25 mouse cellular contexts compared by ENCODE assay signal in the genomic region with DNA sequence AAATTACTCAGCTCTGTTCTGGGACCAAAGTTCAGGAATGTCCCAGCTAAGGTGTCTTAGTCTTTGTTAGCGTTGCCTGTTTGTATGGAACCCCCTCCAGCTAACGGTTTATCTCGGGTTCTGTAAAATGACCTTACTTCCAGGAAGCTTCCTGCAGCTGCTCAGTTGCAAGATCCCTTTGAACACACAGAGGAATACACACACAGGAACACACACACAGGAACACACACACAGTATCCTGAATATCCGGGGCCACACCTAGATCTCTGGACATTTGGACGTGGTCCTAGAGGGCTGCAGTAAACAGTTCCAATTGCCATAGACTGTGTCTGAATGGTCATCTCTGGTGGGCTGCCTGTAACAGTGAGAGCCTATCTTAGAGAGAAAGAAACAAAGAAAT. TPM values are rescaled to one million over a fixed set of nuclear protein-coding genes. Genes with fewer than 3 reads are reported as not detected.
DNase-seq lines count a peak whose midpoint lies in the region; ATAC-seq lines count a peak whose summit lies in the region.
"Had no signal": no experiment of that assay in that cellular context is flagged by ENCODE, and none has a peak within 500 bp of the region (broad histone marks: within the 10 kb centered on the region; RNA-seq: fewer than 3 reads in every experiment).

No protein-coding gene starts in this region.

- ATAC-seq in heart, embryonic 12.5 days (ENCODE audit: insufficient number of reproducible peaks, low FRiP score): no peak
- no peak for ATAC-seq in liver, embryonic 11.5 days (replicated peaks; ENCODE audit: low FRiP score)
- ATAC-seq: forebrain, embryonic 15.5 days; hindbrain, postnatal 0 days; intestine, postnatal 0 days; liver, embryonic 12.5 days had no signal

- 0 out of 2 replicates have a peak, but pooled peaks cover 6% of the 10 kb centered on the region for H3K4me1 ChIP-seq in heart, embryonic 12.5 days (replicated peaks)
- peaks cover 25% of the 10 kb centered on the region; the same call in 1 of the 2 replicates for H3K4me1 ChIP-seq in brown adipose tissue, adult 24 weeks (ENCODE audit: control insufficient read depth, insufficient read depth, insufficient read length, low read length)
- no peaks in the 10 kb centered on the region for H3K4me1 ChIP-seq in liver, embryonic 11.5 days (replicated peaks; ENCODE audit: control insufficient read depth, insufficient read depth, low read length)
- H3K4me1 ChIP-seq: forebrain, embryonic 15.5 days; hindbrain, embryonic 10.5 days; midbrain, embryonic 10.5 days had no signal

- H3K36me3 ChIP-seq in heart, embryonic 12.5 days: no peaks in the 10 kb centered on the region
- no peaks in the 10 kb centered on the region for H3K36me3 ChIP-seq in liver, embryonic 11.5 days (ENCODE audit: control insufficient read depth, insufficient read depth, low read length)
- H3K36me3 ChIP-seq: forebrain, embryonic 15.5 days; hindbrain, embryonic 10.5 days; liver, embryonic 12.5 days; lung, embryonic 15.5 days; midbrain, embryonic 10.5 days; stomach, embryonic 15.5 days had no signal

- no peak overlapping the region for H3K4me3 ChIP-seq in heart, embryonic 12.5 days
- H3K4me3 ChIP-seq in brown adipose tissue, adult 24 weeks (ENCODE audit: insufficient read depth, low read depth, low read length): no peak overlapping the region
- no peak overlapping the region for H3K4me3 ChIP-seq in liver, embryonic 11.5 days (ENCODE audit: low read depth, low read length)
- H3K4me3 ChIP-seq: forebrain, embryonic 15.5 days; hindbrain, embryonic 10.5 days; liver, embryonic 12.5 days; lung, embryonic 15.5 days; midbrain, embryonic 10.5 days; stomach, embryonic 15.5 days had no signal

- no peak overlapping the region for H3K9ac ChIP-seq in heart, embryonic 12.5 days
- H3K9ac ChIP-seq in liver, embryonic 11.5 days (ENCODE audit: low read depth, low read length): no peak overlapping the region
- H3K9ac ChIP-seq: forebrain, embryonic 15.5 days; liver, embryonic 12.5 days; lung, embryonic 15.5 days; stomach, embryonic 15.5 days had no signal

- 64% methylated on average over 5 of the region's 5 CpGs for WGBS in heart, embryonic 12.5 days
- WGBS in liver, embryonic 11.5 days: 80% methylated on average over 5 of the region's 5 CpGs

- H3K4me2 ChIP-seq in heart, embryonic 12.5 days: no peak overlapping the region
- H3K4me2 ChIP-seq in liver, embryonic 11.5 days: no peak overlapping the region
- H3K4me2 ChIP-seq: forebrain, embryonic 15.5 days; liver, embryonic 12.5 days; lung, embryonic 15.5 days; stomach, embryonic 15.5 days had no signal

- DNase-seq in heart, adult 11 months: peak; percentile 98
- peak; percentile 23 for DNase-seq in kidney, adult 18-20 months
- DNase-seq in kidney, postnatal 10 days: no peak
- peak; percentile 30 to 70 for DNase-seq in kidney, postnatal 25 days
- DNase-seq in liver, embryonic 11.5 days (ENCODE audit: low spot score): no peak
- DNase-seq in left cerebral cortex, adult 9 months (ENCODE audit: low spot score in 2 of 2): no peak
- DNase-seq: B cell, adult 2 months; cerebellum, adult 11-12 months; cerebellum, postnatal 14 days; embryo, embryonic 11 days; retina, postnatal 1 day; thymus, adult 18-20 months; thymus, postnatal 4 days had no signal

- H3K9me3 ChIP-seq in heart, embryonic 12.5 days (replicated peaks): no peaks in the 10 kb centered on the region
- no peaks in the 10 kb centered on the region for H3K9me3 ChIP-seq in liver, embryonic 11.5 days (ENCODE audit: control insufficient read depth, low read length)
- H3K9me3 ChIP-seq: forebrain, embryonic 15.5 days; hindbrain, embryonic 10.5 days; liver, embryonic 12.5 days; lung, embryonic 15.5 days; midbrain, embryonic 10.5 days; stomach, embryonic 15.5 days had no signal

- H3K27ac ChIP-seq in heart, embryonic 12.5 days (ENCODE audit: poor library complexity, severe bottlenecking): no peak overlapping the region
- H3K27ac ChIP-seq in brown adipose tissue, adult 24 weeks (replicated peaks; ENCODE audit: low read depth, low read length): peak overlapping the region; percentile 80
- no peak overlapping the region for H3K27ac ChIP-seq in liver, embryonic 11.5 days (ENCODE audit: low read depth, low read length)
- H3K27ac ChIP-seq: forebrain, embryonic 15.5 days; hindbrain, embryonic 10.5 days; hindbrain, postnatal 0 days; liver, embryonic 12.5 days; lung, embryonic 15.5 days; midbrain, embryonic 10.5 days; stomach, embryonic 15.5 days had no signal

- peaks cover 9% of the 10 kb centered on the region for H3K27me3 ChIP-seq in heart, embryonic 12.5 days (replicated peaks)
- H3K27me3 ChIP-seq in liver, embryonic 11.5 days (replicated peaks; ENCODE audit: control insufficient read depth, insufficient read depth, low read length): no peaks in the 10 kb centered on the region; the same call in none of the 2 replicates
- H3K27me3 ChIP-seq: forebrain, embryonic 15.5 days; lung, embryonic 15.5 days; stomach, embryonic 15.5 days had no signal

RNA-seq across cellular contexts. Expression of a gene that starts 3.6 kb away (rescaled TPM):
- polyA plus RNA-seq in heart, embryonic 12.5 days (2016; fragmentation: Nextera tagmentation; extraction: Ambion mirVana): not detected in 2 replicates
- polyA plus RNA-seq in brown adipose tissue, adult 24 weeks (2012; ENCODE audit: insufficient read depth, insufficient read length, missing spikeins): not detected in 2 replicates
- polyA plus RNA-seq in liver, embryonic 11.5 days (2014; fragmentation: Nextera tagmentation; extraction: Ambion mirVana): not detected in 2 replicates
- polyA plus RNA-seq: forebrain, embryonic 15.5 days; hindbrain, embryonic 10.5 days; hindbrain, postnatal 0 days; intestine, postnatal 0 days; limb, embryonic 11.5 days; liver, embryonic 12.5 days; lung, embryonic 15.5 days; midbrain, embryonic 10.5 days; midbrain, postnatal 0 days; stomach, embryonic 15.5 days had no signal

RNA-seq across cellular contexts. Expression of a gene that starts 6.6 kb away (rescaled TPM):
- 5.6 and 8.8 TPM in 2 replicates for polyA plus RNA-seq in heart, embryonic 12.5 days (2016; fragmentation: Nextera tagmentation; extraction: Ambion mirVana)
- polyA plus RNA-seq in brown adipose tissue, adult 24 weeks (2012; ENCODE audit: insufficient read depth, insufficient read length, missing spikeins): 3.0 TPM in 1 of 2 replicates, not detected in the other
- 5.6 and 5.7 TPM in 2 replicates for polyA plus RNA-seq in liver, embryonic 11.5 days (2014; fragmentation: Nextera tagmentation; extraction: Ambion mirVana)

RNA-seq across cellular contexts. Expression of a gene that starts 26.1 kb away (rescaled TPM):
- polyA plus RNA-seq in heart, embryonic 12.5 days (2016; fragmentation: Nextera tagmentation; extraction: Ambion mirVana): 0.65 and 0.81 TPM in 2 replicates
- polyA plus RNA-seq in brown adipose tissue, adult 24 weeks (2012; ENCODE audit: insufficient read depth, insufficient read length, missing spikeins): 3.1 and 3.5 TPM in 2 replicates
- 0.25 and 0.27 TPM in 2 replicates for polyA plus RNA-seq in liver, embryonic 11.5 days (2014; fragmentation: Nextera tagmentation; extraction: Ambion mirVana)

RNA-seq across cellular contexts. Expression of a gene that starts 51.1 kb away (rescaled TPM):
- 31.9 and 35.8 TPM in 2 replicates for polyA plus RNA-seq in heart, embryonic 12.5 days (2016; fragmentation: Nextera tagmentation; extraction: Ambion mirVana)
- 3.0 and 4.7 TPM in 2 replicates for polyA plus RNA-seq in brown adipose tissue, adult 24 weeks (2012; ENCODE audit: insufficient read depth, insufficient read length, missing spikeins)
- polyA plus RNA-seq in liver, embryonic 11.5 days (2014; fragmentation: Nextera tagmentation; extraction: Ambion mirVana): 20.3 and 23.0 TPM in 2 replicates

RNA-seq across cellular contexts. Expression of a gene that starts 56.3 kb away (rescaled TPM):
- polyA plus RNA-seq in heart, embryonic 12.5 days (2016; fragmentation: Nextera tagmentation; extraction: Ambion mirVana): 21.4 and 21.6 TPM in 2 replicates
- 6.1 and 8.2 TPM in 2 replicates for polyA plus RNA-seq in brown adipose tissue, adult 24 weeks (2012; ENCODE audit: insufficient read depth, insufficient read length, missing spikeins)
- 30.2 and 34.8 TPM in 2 replicates for polyA plus RNA-seq in liver, embryonic 11.5 days (2014; fragmentation: Nextera tagmentation; extraction: Ambion mirVana)

Comparison
In these comparisons a context has a peak if more than half of its experiments do, and no peak if none do; other contexts are left out.
1. DNase-seq: peak in heart, adult 11 months (single experiment), kidney, adult 18-20 months (single experiment) and kidney, postnatal 25 days (2 of 2); none in kidney, postnatal 10 days (single experiment), liver, embryonic 11.5 days (single experiment) and left cerebral cortex, adult 9 months (0 of 2).